Mouse (Mus musculus): ENCODE measurements around the gene Lyrm9.
A peak's percentile ranks its signal among the peaks of the same experiment; 100 is the strongest.
"Not testable (repeated sequence)": the region's sequence is repeated elsewhere in the genome, so short reads cannot be mapped to it uniquely, and the experiment has no call there.

Gene Lyrm9

DNA sequence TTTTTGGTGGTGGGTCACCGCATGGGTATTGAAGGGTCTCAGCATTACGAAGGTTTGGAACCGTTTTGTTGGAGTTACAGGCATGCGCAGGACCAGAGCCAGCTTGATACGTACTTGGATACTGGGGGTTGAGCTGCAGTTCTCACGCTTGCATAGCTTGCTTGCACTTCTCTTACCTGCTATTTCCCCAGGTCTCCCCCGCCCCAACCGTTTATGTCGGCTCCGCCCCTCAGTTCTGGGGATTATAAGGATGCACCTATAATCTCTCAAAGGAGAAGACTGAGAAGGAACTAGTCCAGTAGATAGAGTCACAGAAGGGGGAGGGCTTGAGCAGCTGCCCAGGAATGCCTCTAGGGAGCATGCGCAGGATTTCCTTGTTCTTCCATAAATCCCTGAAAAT lies 26.1 kb downstream of the Lyrm9 start:
- DNase-seq = peak; percentile 35

- peak; percentile 84 for DNase-seq
Measured at GRCm38 (mm10) chr11:78856310-78856709, 29.9 kb downstream of the Lyrm9 start.

GRCm38 (mm10) chr11:78857611-78858010 lies 31.2 kb downstream of the Lyrm9 start:
- DNase-seq = no peak

DNA sequence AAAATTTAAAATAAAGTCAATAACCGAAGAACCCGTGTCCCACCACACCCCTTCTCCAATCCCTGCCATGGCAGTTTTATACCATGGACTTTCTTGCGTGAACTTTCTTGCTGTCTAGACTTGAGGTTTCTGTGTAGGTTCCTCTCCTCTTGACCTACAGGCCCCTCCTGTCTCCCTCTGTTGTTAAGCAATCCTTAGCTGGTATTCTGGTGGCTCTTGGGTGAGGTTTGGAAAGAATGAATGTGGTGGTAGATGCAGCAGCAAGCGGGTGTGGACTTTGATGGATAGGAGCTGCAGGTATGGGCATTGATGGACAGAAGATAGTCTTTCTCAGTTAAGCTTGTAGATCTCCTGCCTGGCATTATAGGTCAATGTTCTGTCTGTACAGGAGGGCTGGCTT lies 37.5 kb downstream of the Lyrm9 start:
- no peak for DNase-seq

GRCm38 (mm10) chr11:78864567-78865278 lies 38.3 kb downstream of the Lyrm9 start:
- no peak for DNase-seq

- DNase-seq = no peak
Measured at GRCm38 (mm10) chr11:78865314-78865713, 38.9 kb downstream of the Lyrm9 start.

DNA sequence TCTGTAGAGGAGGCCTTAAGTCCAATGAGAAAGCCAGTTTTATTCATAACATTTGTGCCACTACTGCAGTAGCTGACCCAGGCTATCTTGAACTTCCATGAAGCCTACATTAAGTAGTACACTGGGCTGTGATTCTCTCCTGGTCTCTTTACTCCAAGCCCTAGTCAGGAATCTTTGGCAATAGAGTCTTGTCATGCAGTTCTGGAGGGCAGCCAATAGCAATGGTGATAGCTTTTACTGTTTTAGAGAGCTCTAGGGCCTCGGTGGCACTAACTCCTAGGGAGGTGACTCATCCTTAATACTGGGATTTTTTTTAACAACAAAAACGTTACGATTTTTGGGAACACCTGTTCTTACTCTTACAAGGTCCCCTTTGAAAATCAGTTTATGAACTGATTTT lies 40.1 kb downstream of the Lyrm9 start:
- no peak for DNase-seq

DNA sequence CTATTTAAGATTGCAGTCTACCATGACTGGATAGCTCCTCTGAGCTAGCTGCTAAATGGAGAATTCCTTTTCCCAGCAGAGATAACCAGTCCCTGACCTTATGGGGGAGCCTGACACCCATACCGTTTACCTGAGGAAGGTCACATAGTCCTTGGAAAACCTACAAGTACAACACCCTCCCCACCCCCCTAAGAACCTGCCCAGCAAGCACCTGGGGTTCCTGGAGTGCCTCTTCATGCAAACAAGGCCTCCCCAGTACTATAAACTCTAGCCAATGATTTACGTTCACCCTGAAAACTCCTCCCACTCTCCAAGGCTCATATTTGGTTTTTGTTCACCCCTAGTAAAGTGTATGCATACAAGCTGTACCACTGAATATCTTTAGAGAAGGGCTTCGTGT lies 41.3 kb downstream of the Lyrm9 start:
- no peak for DNase-seq

GRCm38 (mm10) chr11:78869205-78869604 lies 42.8 kb downstream of the Lyrm9 start:
- not testable (repeated sequence) for DNase-seq

DNA sequence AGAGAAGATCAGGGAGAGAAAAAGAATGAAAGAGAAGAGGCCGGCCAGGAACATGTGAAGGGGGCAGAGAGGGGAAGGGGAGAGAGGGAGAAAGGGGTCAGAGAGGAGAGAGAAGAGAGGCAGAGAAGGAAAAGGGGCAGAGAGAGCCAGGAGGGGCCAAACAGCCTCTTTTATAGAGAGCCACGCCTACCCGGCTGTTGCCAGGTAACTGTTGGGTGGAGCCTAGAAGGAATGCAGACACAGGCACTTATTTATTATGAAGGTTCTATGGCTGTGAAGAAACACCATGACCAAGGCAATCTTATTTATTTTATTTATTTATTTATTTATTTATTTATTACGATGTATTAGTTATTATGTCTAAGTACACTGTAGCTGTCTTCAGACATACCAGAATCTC lies 44.5 kb downstream of the Lyrm9 start:
- no peak for DNase-seq

DNA sequence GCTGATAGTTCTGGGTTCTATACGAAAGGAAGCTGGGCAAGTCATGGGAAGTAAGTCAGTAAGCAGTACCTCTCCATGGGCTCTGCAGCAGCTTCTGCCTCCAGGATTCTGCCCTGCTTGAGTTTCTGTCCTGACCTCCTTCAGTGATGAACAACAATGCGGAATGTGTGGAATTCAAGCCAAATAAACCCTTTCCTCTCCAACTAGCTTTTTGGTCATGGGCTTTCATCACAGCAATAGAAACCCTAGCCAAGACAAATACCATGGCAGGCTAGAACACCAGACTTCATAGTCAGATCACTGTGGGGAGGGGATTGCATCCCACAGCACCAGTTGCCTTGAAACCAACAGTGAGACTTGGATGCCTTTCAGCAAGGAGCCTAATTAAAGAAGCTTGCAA lies 46.4 kb downstream of the Lyrm9 start:
- DNase-seq = no peak

GRCm38 (mm10) chr11:78879727-78880126 lies 53.3 kb downstream of the Lyrm9 start:
- DNase-seq = no peak

DNA sequence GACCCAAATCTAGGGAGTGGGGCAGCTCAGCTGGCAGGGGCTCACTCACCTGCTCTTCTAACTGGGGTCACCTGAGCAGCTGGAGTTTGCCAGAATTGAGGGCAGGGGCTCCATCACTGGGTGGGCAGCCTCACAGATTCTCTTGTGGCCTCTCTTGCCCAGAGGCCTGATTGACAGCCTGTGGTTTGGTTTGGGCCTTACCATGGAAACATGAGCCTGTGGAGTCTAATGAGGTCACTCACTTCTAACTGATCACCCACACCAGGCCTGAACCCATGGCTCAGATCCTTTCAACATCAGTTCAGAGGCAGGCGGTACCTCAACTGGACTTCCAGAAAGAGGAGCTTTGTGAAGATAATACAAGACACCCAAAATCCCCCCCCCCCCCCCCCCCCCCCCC lies 60.3 kb downstream of the Lyrm9 start:
- no peak for DNase-seq

- peak; percentile 19 for DNase-seq
Measured at GRCm38 (mm10) chr11:78887102-78887971, 61.0 kb downstream of the Lyrm9 start.

- DNase-seq = no peak
Measured at GRCm38 (mm10) chr11:78889156-78889555, 62.8 kb downstream of the Lyrm9 start.
